Mouse (Mus musculus): ENCODE measurements around the gene Jmjd6.

Gene Jmjd6

DNA sequence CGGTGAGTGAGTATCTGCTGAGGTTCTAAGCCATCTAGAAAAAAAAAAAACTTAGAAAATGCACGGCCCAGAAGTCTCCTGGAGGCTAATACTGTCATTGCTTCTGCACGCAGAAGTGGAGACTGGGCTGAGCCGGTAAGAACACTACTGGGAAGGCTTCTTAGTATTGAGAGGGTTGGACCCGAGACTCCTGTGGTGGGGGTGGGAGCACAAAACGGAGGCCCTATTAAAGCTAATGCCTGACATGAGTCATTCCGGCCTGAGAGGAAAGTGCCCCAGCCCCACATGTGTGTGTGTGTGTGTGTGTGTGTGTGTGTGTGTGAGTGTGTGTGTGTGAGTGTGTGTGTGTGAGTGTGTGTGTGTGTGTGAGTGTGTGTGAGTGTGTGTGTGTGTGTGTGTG is 36.1 kb downstream of the Jmjd6 start:
- DNase-seq (ENCODE audit: inconsistent ontology term) = peak; percentile 51

DNA sequence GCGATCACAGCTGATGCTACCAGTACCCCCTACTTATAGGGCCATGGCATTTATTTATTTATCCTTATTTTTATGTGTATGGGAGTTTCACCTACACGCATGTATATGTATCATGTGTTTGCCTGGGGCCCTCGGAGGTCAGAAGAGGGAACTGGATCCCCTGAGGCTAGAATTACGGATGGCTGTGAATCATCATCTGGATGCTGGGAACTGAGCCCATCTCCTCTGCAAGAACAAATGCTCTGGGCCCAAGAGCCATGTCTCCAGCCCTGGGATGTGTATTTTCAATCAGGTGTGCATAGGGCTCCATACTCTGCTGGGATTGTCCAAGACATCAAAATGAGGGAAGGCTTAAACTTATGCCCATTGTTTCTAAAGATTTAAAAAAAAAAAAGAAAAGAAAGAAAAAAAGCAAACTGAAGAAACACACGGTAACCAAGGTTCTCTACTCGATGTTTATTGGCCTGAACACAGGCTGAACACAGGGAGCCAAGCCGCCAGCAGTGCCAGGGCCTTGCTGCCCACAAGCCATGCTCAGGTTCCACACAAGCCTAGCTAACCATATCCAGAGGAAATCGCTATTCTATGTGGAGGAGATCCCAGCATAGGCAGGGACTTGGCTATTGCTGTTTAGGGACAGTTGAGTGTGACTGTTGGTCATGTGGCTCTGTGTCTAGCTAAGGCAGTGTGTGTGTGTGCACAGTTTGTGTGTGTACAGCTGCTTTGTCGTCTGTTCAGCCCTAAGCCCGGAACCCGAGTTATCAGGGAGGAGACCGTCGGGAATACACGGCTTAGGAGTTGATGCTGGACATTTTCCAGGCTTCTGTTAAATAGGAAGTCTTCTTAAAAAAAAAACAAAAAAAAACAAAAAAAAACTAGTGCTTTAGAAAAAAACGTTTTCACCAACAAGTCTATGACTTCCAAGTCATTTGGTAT is 36.8 kb downstream of the Jmjd6 start:
- DNase-seq (ENCODE audit: inconsistent ontology term) = no peak

- no peak for DNase-seq (ENCODE audit: inconsistent ontology term)
Measured at GRCm38 (mm10) chr11:116802709-116803108, 40.5 kb downstream of the Jmjd6 start.

DNA sequence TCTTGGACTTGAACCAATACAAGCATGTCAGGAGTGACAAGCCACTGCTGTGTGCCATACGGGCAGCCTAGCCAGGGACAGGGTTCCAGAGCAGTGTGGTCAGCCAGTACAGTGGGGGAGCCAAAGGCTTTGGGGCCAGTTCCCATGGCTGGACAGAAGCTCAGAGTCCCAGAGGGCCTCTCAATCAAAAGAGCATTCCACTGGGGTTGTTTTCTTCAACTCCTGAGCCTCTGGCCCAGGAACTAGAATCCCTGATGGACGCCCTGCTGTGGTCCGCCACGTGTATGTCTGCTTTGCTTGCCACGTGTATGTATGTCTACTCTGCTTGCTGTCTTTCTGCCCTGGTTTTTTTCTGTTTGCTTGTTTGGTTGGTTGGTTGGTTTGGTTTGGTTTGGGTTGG is 42.1 kb downstream of the Jmjd6 start:
- DNase-seq (ENCODE audit: inconsistent ontology term) = peak; percentile 32

DNA sequence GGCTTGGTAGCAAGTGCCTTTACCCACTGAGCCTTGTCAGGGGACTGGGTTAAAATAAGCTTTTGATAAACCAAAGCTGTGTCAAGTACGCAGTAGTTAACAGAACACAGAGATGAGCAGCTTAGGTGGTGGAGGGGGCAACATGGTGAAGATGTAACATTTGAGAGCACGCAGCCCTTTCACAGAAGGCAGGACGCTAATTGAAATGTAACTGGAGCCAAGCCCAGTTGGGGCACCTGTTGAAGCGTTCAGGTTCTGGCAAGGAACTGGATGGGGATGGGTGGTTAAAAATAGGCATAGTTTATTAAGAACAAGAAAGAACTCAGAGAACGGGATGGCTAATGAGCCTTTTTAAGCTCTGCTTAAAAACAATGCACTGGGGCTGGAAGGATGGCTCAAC is 43.9 kb downstream of the Jmjd6 start:
- DNase-seq (ENCODE audit: inconsistent ontology term) = no peak
